Mouse (Mus musculus) CH12.LX (cell line): Measurements from ENCODE around the gene Hand2. TPM values are rescaled to one million over a fixed set of nuclear protein-coding genes. Genes with fewer than 3 reads are reported as not detected.

Experiments
- DNase-seq: peaks from one replicate; pipeline ENCODE4 v3.0.0-alpha.2; 2013; ENCODE audit errors: extremely low read depth
- H3K27ac ChIP-seq: 2 replicates; pipeline ENCODE4 v1.5.1; 2012; ENCODE audit warnings: low read depth, mild to moderate bottlenecking, control low read depth, moderate library complexity; ENCODE audit not compliant: insufficient read depth
- H3K27me3 ChIP-seq: replicated peaks from 2 replicates; pipeline ENCODE3; 2012; ENCODE audit warnings: inconsistent platforms
- H3K36me3 ChIP-seq, 2 experiments: replicated peaks in 1 of 2; 2 replicates each; pipeline versions ENCODE3 to v1.6.1; 2012; ENCODE audit warnings: inconsistent platforms in 1 of 2, low read length in 1 of 2, mild to moderate bottlenecking in 1 of 2, mixed read lengths in 1 of 2, moderate library complexity in 1 of 2; ENCODE audit not compliant: control insufficient read depth in 1 of 2, insufficient read depth in 1 of 2
- H3K4me1 ChIP-seq, 2 experiments: 2 replicates each; pipeline ENCODE4 v1.6.1; 2012; ENCODE audit warnings: inconsistent platforms in 1 of 2, moderate library complexity in 1 of 2; ENCODE audit not compliant: insufficient read depth in 2 of 2, control insufficient read depth in 1 of 2
- H3K4me2 ChIP-seq: 2 replicates; pipeline ENCODE4 v1.6.1; 2012; ENCODE audit warnings: low read depth, mild to moderate bottlenecking, control low read depth; ENCODE audit not compliant: poor library complexity, insufficient read depth, severe bottlenecking
- H3K4me3 ChIP-seq, 3 experiments: fragments of 150-350 bp in 1 of 3; sonication (generic) in 1 of 3; replicated peaks in 1 of 3; 2 replicates each; pipeline versions ENCODE3 to v1.5.1; 2011 to 2012; ENCODE audit warnings: low read depth in 2 of 3, low read length in 2 of 3, mild to moderate bottlenecking in 2 of 3, moderate library complexity in 2 of 3, control low read depth in 1 of 3, improper control_type of control experiment in 1 of 3, inconsistent platforms in 1 of 3, mixed read lengths in 1 of 3; ENCODE audit not compliant: poor library complexity in 1 of 3
- H3K79me2 ChIP-seq: replicated peaks from 2 replicates; pipeline ENCODE4 v1.6.1; 2012; ENCODE audit warnings: mild to moderate bottlenecking, moderate library complexity; ENCODE audit not compliant: control insufficient read depth, poor library complexity, insufficient read depth, severe bottlenecking; ENCODE audit errors: extremely low read depth
- H3K9ac ChIP-seq: 2 replicates; pipeline ENCODE4 v1.6.1; 2012; ENCODE audit warnings: low read depth, mild to moderate bottlenecking, control low read depth, moderate library complexity; ENCODE audit not compliant: insufficient read depth
- H3K9me3 ChIP-seq: replicated peaks from 2 replicates; pipeline ENCODE3; 2012; ENCODE audit warnings: low read length, inconsistent platforms, mixed read lengths
- E2F4 ChIP-seq: IDR thresholded peaks from 2 replicates; pipeline ENCODE4 v1.6.1; 2011; ENCODE audit warnings: low read depth, low read length, improper control_type of control experiment; ENCODE audit not compliant: insufficient replicate concordance
- JUN ChIP-seq: IDR thresholded peaks from 2 replicates; pipeline ENCODE4 v1.6.1; 2011; ENCODE audit warnings: low read depth, mild to moderate bottlenecking, low read length, improper control_type of control experiment, moderate library complexity; ENCODE audit not compliant: insufficient read depth
- JUND ChIP-seq: conservative IDR thresholded peaks from 2 replicates; pipeline ENCODE4 v1.6.1; 2011; ENCODE audit warnings: low read depth, low read length, improper control_type of control experiment
- MAX ChIP-seq: IDR thresholded peaks from 2 replicates; pipeline ENCODE4 v1.6.1; 2011; ENCODE audit warnings: low read length, improper control_type of control experiment
- MAZ ChIP-seq: IDR thresholded peaks from 2 replicates; pipeline ENCODE4 v1.6.1; 2012; ENCODE audit warnings: low read depth, mild to moderate bottlenecking, inconsistent platforms, low read length, improper control_type of control experiment, moderate library complexity
- PAX5 ChIP-seq: IDR thresholded peaks from 2 replicates; pipeline ENCODE4 v1.6.1; 2012; ENCODE audit warnings: low read length, inconsistent platforms, mixed read lengths
- POLR2AphosphoS2 ChIP-seq: IDR thresholded peaks from 2 replicates; pipeline ENCODE4 v1.6.1; 2011; ENCODE audit warnings: low read depth, low read length, improper control_type of control experiment
- RCOR1 ChIP-seq: conservative IDR thresholded peaks from 2 replicates; pipeline ENCODE4 v1.6.1; 2012; ENCODE audit warnings: low read depth, mild to moderate bottlenecking, inconsistent platforms, low read length, improper control_type of control experiment
- UBTF ChIP-seq: IDR thresholded peaks from 2 replicates; pipeline ENCODE4 v1.6.1; 2012; ENCODE audit warnings: low read depth, mild to moderate bottlenecking, inconsistent platforms, low read length, improper control_type of control experiment, moderate library complexity
- USF1 ChIP-seq: IDR thresholded peaks from 2 replicates; pipeline ENCODE4 v1.6.1; 2014; ENCODE audit warnings: low read depth, mild to moderate bottlenecking, inconsistent platforms, low read length, improper control_type of control experiment
- USF2 ChIP-seq: conservative IDR thresholded peaks from 2 replicates; pipeline ENCODE4 v1.6.1; 2011; ENCODE audit warnings: low read depth, low read length, improper control_type of control experiment
- ZKSCAN1 ChIP-seq: IDR thresholded peaks from 2 replicates; pipeline ENCODE4 v1.6.1; 2012; ENCODE audit warnings: low read depth, inconsistent platforms, low read length, improper control_type of control experiment, borderline replicate concordance
- ZMIZ1 ChIP-seq: IDR thresholded peaks from 2 replicates; pipeline ENCODE4 v1.6.1; 2012; ENCODE audit warnings: low read depth, mild to moderate bottlenecking, inconsistent platforms, low read length, improper control_type of control experiment
- dilution Hi-C: fragments of 300-500 bp; cut with MboI; formaldehyde crosslinking; loops from 2 replicates; pipeline ENCODE4 v1.14.3; 2020; ENCODE audit warnings: low sequenced_read_pairs; ENCODE audit not compliant: extremely low pct_unique_long_range_greater_than_20kb, extremely low pct_ligation_motif_present
- in situ Hi-C: fragments of 300-500 bp; cut with MboI; formaldehyde crosslinking; loops from 3 replicates; pipeline ENCODE4 v1.14.3; 2019; ENCODE audit warnings: low sequenced_read_pairs, low pct_ligation_motif_present, low pct_unique_long_range_greater_than_20kb, mixed read lengths
- polyA plus RNA-seq: library from polyadenylated mRNA; unstranded; fragments of >175 nt; gene quantifications from 2 replicates; pipeline ENCODE4 v1.2.1, GENCODE M21; 2012; ENCODE audit warnings: low read depth; ENCODE audit not compliant: insufficient read length
- total RNA-seq, 2 experiments: library from RNA; depleted of rRNA; stranded (reverse); fragments of 300-350 nt in 1 of 2; fragments of >200 nt in 1 of 2; gene quantifications; 2 replicates each; pipeline ENCODE4 v1.2.3; 2012 to 2014

The Hand2 gene
- total and polyA plus RNA-seq, 3 experiments, result not detected

GRCm38 (mm10) chr8:57356529-57357325 lies 35.9 kb downstream of the Hand2 start:
- dilution Hi-C loops, result no loop called here
- Histone ChIP-seq H3K36me3 (no peaks in the 10 kb centered on the region), H3K9ac (no peak overlapping the region), H3K79me2 (no peaks in the 10 kb centered on the region), H3K4me3 (no peak overlapping the region), H3K9me3 (no peaks in the 10 kb centered on the region), H3K4me1 (peaks cover 0 to 3% of the 10 kb centered on the region in 2 experiments; a peak in 1 of 4 replicates), H3K27me3 (no peaks in the 10 kb centered on the region), H3K4me2 (no peak overlapping the region), H3K27ac (no peak overlapping the region)
- TF ChIP-seq JUND, result no peak
- no peak for TF ChIP-seq USF2
- no peak for TF ChIP-seq POLR2AphosphoS2
- DNase-seq, result no peak
- in situ Hi-C loops, result no loop called here

GRCm38 (mm10) chr8:57360493-57360892 lies 39.7 kb downstream of the Hand2 start:
- in situ Hi-C loops, result no loop called here
- dilution Hi-C loops, result no loop called here

GRCm38 (mm10) chr8:57361003-57361805 lies 40.4 kb downstream of the Hand2 start:
- TF ChIP-seq PAX5 (no peak), UBTF (no peak), JUN (no peak), ZMIZ1 (no peak)
- TF ChIP-seq, all 38 proteins: peak for 0
- Histone ChIP-seq H3K27me3 (no peaks in the 10 kb centered on the region), H3K4me1 (peaks cover 0 to 3% of the 10 kb centered on the region in 2 experiments; a peak in 2 of 4 replicates), H3K9me3 (peaks cover 5% of the 10 kb centered on the region), H3K36me3 (no peaks in the 10 kb centered on the region), H3K4me2 (no peak overlapping the region), H3K27ac (no peak overlapping the region), H3K79me2 (no peaks in the 10 kb centered on the region), H3K4me3 (no peak overlapping the region), H3K9ac (no peak overlapping the region)
- dilution Hi-C loops, result no loop called here
- in situ Hi-C loops, result no loop called here
- no peak for DNase-seq

More at GRCm38 (mm10) chr8:57360493-57360892, 39.7 kb downstream of the Hand2 start:
- Histone ChIP-seq H3K27me3 (no peaks in the 10 kb centered on the region), H3K27ac (no peak overlapping the region), H3K36me3 (no peaks in the 10 kb centered on the region), H3K9me3 (peaks cover 3% of the 10 kb centered on the region), H3K4me3 (no peak overlapping the region), H3K4me2 (no peak overlapping the region), H3K4me1 (peaks cover 0 to 3% of the 10 kb centered on the region in 2 experiments; a peak in 1 of 4 replicates), H3K9ac (no peak overlapping the region), H3K79me2 (no peaks in the 10 kb centered on the region)
- no peak for DNase-seq
- TF ChIP-seq E2F4 (no peak), RCOR1 (no peak), ZKSCAN1 (no peak), USF1 (no peak), PAX5 (no peak), MAZ (no peak), MAX (no peak)
